Mouse (Mus musculus) hindbrain, postnatal 0 days (tissue): Measurements from ENCODE around the gene Terf2ip. TPM values are rescaled to one million over a fixed set of nuclear protein-coding genes. Genes with fewer than 3 reads are reported as not detected.

ENCODE experiments used
- ATAC-seq: fragments of 200-750 bp; cut with Nextera tagmentation; 2 replicates; pipeline ENCODE4 v1.8.0; 2017; ENCODE audit warnings: mild to moderate bottlenecking, moderate TSS enrichment, moderate library complexity
- DNase-seq: peaks from one replicate; pipeline ENCODE4 v3.0.0-alpha.2; 2015; ENCODE audit warnings: low spot score
- H3K27ac ChIP-seq: fragments of 300-500 bp; sonication (generic); 2 replicates; pipeline ENCODE4 v1.5.1; 2014; ENCODE audit warnings: mild to moderate bottlenecking
- H3K27me3 ChIP-seq: fragments of 300-500 bp; sonication (generic); 2 replicates; pipeline ENCODE4 v1.6.1; 2014; ENCODE audit warnings: low read length, mixed read lengths; ENCODE audit not compliant: insufficient read depth
- H3K36me3 ChIP-seq: fragments of 300-500 bp; sonication (generic); 2 replicates; pipeline ENCODE4 v1.6.1; 2014; ENCODE audit warnings: low read length, mixed read lengths; ENCODE audit not compliant: insufficient read depth
- H3K4me1 ChIP-seq: fragments of 300-500 bp; sonication (generic); 2 replicates; pipeline ENCODE4 v1.6.1; 2014; ENCODE audit warnings: antibody characterized with exemption, low read length, mixed read lengths; ENCODE audit not compliant: insufficient read depth
- H3K4me2 ChIP-seq: fragments of 300-500 bp; sonication (generic); 2 replicates; pipeline ENCODE4 v1.6.1; 2014; ENCODE audit warnings: low read depth, mild to moderate bottlenecking, low read length, moderate library complexity, mixed read lengths
- H3K4me3 ChIP-seq: fragments of 300-500 bp; sonication (generic); 2 replicates; pipeline ENCODE4 v1.5.1; 2014; ENCODE audit warnings: low read length
- H3K9ac ChIP-seq: fragments of 300-500 bp; sonication (generic); replicated peaks from 2 replicates; pipeline ENCODE4 v1.6.1; 2014; ENCODE audit warnings: mild to moderate bottlenecking, low read length, moderate library complexity, mixed read lengths
- H3K9me3 ChIP-seq: fragments of 300-500 bp; sonication (generic); 2 replicates; pipeline ENCODE4 v1.6.1; 2016; ENCODE audit warnings: low read length, mixed read lengths
- CTCF ChIP-seq: IDR thresholded peaks from 2 replicates; pipeline ENCODE4 v1.5.1; 2016; ENCODE audit warnings: antibody characterized with exemption, control low read depth, low read depth
- WGBS: fragments of 180-500 bp; shearing (Covaris S2); extraction: QIAGEN DNeasy Blood & Tissue Kit; methylation state at CpG from one replicate; pipeline ENCODE4 v1.1.7; 2014; 5-methylcytosine and 5-hydroxymethylcytosine counted together
- polyA plus RNA-seq: library from polyadenylated mRNA; unstranded; fragments of >200 nt; fragmentation: Nextera tagmentation; extraction: Ambion mirVana; gene quantifications from 2 replicates; pipeline ENCODE4 v1.2.1, GENCODE M21; 2015
- total RNA-seq: library from RNA; depleted of rRNA; stranded (reverse); fragments of >200 nt; gene quantifications from 2 replicates; pipeline ENCODE4 v1.2.3, GENCODE M21; 2014

The Terf2ip gene
- total and polyA plus RNA-seq, 2 experiments from 2014 or later = 51.1 to 60.8 TPM

DNA sequence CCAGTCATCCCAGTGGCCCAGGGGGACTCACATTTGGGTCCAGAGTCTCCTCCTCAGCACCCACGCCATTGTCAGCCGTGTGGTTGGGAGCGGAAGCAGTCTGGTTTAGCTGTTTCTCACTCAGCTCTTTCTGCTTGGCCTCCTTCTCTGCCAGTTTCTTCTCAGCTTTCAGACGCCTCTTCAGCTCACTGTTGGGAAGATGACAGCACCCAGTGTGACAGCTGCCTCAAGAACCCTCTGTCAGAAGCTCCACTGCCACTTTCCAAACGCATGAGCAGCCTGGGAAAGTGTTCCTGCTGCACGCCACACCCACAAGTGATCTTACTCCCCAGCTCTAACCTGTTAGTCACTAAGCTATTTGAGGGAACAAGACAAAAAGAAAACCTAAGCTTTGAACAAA, 5.6 kb upstream of the Terf2ip start:
- Histone ChIP-seq H3K9ac (no peak overlapping the region), H3K4me1 (peaks cover 5% of the 10 kb centered on the region), H3K4me2 (no peak overlapping the region), H3K27me3 (no peaks in the 10 kb centered on the region), H3K27ac (no peak overlapping the region), H3K4me3 (no peak overlapping the region), H3K9me3 (no peaks in the 10 kb centered on the region), H3K36me3 (peaks cover 36% of the 10 kb centered on the region)
- ATAC-seq = no peak
- TF ChIP-seq CTCF = no peak
- DNase-seq = no peak
- 97% methylated on average over 6 of the region's 6 CpGs for WGBS

GRCm38 (mm10) chr8:112007669-112008068, 3.5 kb upstream of the Terf2ip start:
- Histone ChIP-seq H3K36me3 (peaks cover 15% of the 10 kb centered on the region), H3K27me3 (no peaks in the 10 kb centered on the region), H3K9ac (no peak overlapping the region), H3K4me3 (no peak overlapping the region), H3K9me3 (no peaks in the 10 kb centered on the region), H3K4me1 (peaks cover 7% of the 10 kb centered on the region), H3K4me2 (no peak overlapping the region), H3K27ac (no peak overlapping the region)
- ATAC-seq (no peak), DNase-seq (no peak)
- WGBS = over 99% methylated on average over 2 of the region's 2 CpGs
- no peak for TF ChIP-seq CTCF

GRCm38 (mm10) chr8:112009558-112009957, 1.6 kb upstream of the Terf2ip start:
- ATAC-seq (no peak), DNase-seq (no peak)
- Histone ChIP-seq H3K36me3 (peaks cover 2% of the 10 kb centered on the region; the same call in 1 of the 2 replicates), H3K4me3 (no peak overlapping the region), H3K27ac (no peak overlapping the region), H3K9ac (no peak overlapping the region), H3K4me2 (no peak overlapping the region), H3K27me3 (no peaks in the 10 kb centered on the region), H3K4me1 (peaks cover 14% of the 10 kb centered on the region), H3K9me3 (no peaks in the 10 kb centered on the region)
- WGBS = 91% methylated on average over 7 of the region's 7 CpGs
- TF ChIP-seq CTCF = no peak

- Histone ChIP-seq H3K27ac (peak overlapping the region; percentile 85), H3K27me3 (no peaks in the 10 kb centered on the region), H3K9me3 (no peaks in the 10 kb centered on the region), H3K4me2 (peak overlapping the region; percentile 86), H3K9ac (peak overlapping the region; percentile 88), H3K36me3 (peaks cover 15% of the 10 kb centered on the region), H3K4me1 (peaks cover 14% of the 10 kb centered on the region), H3K4me3 (peak overlapping the region; percentile 91)
- no peak for TF ChIP-seq CTCF
- WGBS = under 1% methylated on average over 40 of the region's 40 CpGs
- ATAC-seq (peak; percentile 60), DNase-seq (peak; percentile 35)
Observed at GRCm38 (mm10) chr8:112011816-112012242, 631 bp downstream of the Terf2ip start.

GRCm38 (mm10) chr8:112014936-112015335, 3.7 kb downstream of the Terf2ip start, which contains the start of gene Gm6793:
TSS of gene Gm6793 (minus strand) at chr8:112015036.
- Histone ChIP-seq H3K27ac (no peak within 1 kb of the TSS), H3K4me1 (peaks cover 14% of the 10 kb centered on the region)
- no peak for DNase-seq

DNA sequence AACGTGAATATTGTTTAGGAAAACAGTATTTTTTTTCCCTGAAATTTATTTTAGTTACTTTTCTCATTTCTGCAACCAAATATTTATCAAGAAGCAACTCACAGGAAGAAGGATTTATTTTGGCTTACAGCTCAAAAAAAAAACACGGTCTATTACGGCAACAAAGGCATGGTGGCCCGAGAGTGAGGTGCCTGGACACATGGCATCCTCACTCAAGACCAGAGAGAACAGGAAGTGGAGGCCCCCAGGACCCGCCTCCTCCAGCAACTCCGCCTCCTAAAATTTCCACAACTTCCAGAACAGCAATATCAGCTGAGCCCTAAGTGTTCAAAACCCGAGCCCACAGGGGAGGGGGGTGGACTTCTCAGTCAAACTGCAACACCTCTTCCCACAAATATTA, 18.3 kb downstream of the Terf2ip start:
- H3K9me3 ChIP-seq = no peaks in the 10 kb centered on the region
- 84% methylated on average over 7 of the region's 7 CpGs for WGBS
- H3K36me3 ChIP-seq = no peaks in the 10 kb centered on the region
- ATAC-seq (no peak), DNase-seq (no peak)
- H3K27ac ChIP-seq = no peak overlapping the region
- no peak overlapping the region for H3K4me3 ChIP-seq
- no peaks in the 10 kb centered on the region for H3K4me1 ChIP-seq
- no peak overlapping the region for H3K4me2 ChIP-seq
- H3K27me3 ChIP-seq = no peaks in the 10 kb centered on the region
- TF ChIP-seq CTCF = no peak
- no peak overlapping the region for H3K9ac ChIP-seq

More at GRCm38 (mm10) chr8:112014936-112015335, 3.7 kb downstream of the Terf2ip start, which contains the start of gene Gm6793:
- peaks cover 39% of the 10 kb centered on the region for H3K36me3 ChIP-seq
- H3K9me3 ChIP-seq = no peaks in the 10 kb centered on the region
- no peaks in the 10 kb centered on the region for H3K27me3 ChIP-seq
- 92% methylated on average over 11 of the region's 11 CpGs for WGBS
- no peak within 1 kb of the TSS for H3K4me3 ChIP-seq
- TF ChIP-seq CTCF = no peak
- no peak within 1 kb of the TSS for H3K9ac ChIP-seq
- no peak within 1 kb of the TSS for H3K4me2 ChIP-seq
- no peak for ATAC-seq

GRCm38 (mm10) chr8:112030663-112031062, 19.5 kb downstream of the Terf2ip start:
- ATAC-seq (no peak), DNase-seq (no peak)
- TF ChIP-seq CTCF = no peak
- Histone ChIP-seq H3K4me3 (no peak overlapping the region), H3K27me3 (no peaks in the 10 kb centered on the region), H3K9ac (no peak overlapping the region), H3K4me2 (no peak overlapping the region), H3K9me3 (no peaks in the 10 kb centered on the region), H3K36me3 (no peaks in the 10 kb centered on the region), H3K4me1 (no peaks in the 10 kb centered on the region), H3K27ac (no peak overlapping the region)
- 60% methylated on average over 6 of the region's 6 CpGs for WGBS
